Mouse (Mus musculus) urinary bladder, postnatal 25 days (tissue): Measurements from ENCODE around the gene Hps1.

Experiments used
- DNase-seq: peaks from one replicate; pipeline ENCODE4 v3.0.0; 2022; ENCODE audit warnings: low spot score

Gene Hps1

GRCm38 (mm10) chr19:42717668-42718067 lies 62.1 kb downstream of the Hps1 start:
- no peak for DNase-seq

GRCm38 (mm10) chr19:42716507-42716906 lies 63.3 kb downstream of the Hps1 start:
- no peak for DNase-seq

GRCm38 (mm10) chr19:42713770-42714169 lies 66.0 kb downstream of the Hps1 start:
- DNase-seq = no peak
